ENCODE assay signal across 8 mouse cellular contexts in genomic region chr16:18630291-18630690, GRCm38 (mm10). TPM values are rescaled to one million over a fixed set of nuclear protein-coding genes. Genes with fewer than 3 reads are reported as not detected.
DNase-seq lines count a peak whose midpoint lies in the region; ATAC-seq and TF ChIP-seq lines count a peak whose summit lies in the region.

No protein-coding gene starts in this region.

- 51% methylated on average over 5 of the region's 5 CpGs for WGBS in lung, embryonic 15.5 days
- 56% methylated on average over 5 of the region's 5 CpGs for WGBS in forebrain, embryonic 13.5 days
- WGBS in limb, embryonic 12.5 days = 48% methylated on average over 5 of the region's 5 CpGs
- whole genome bisulfite sequencing in small intestine, adult 2 months = 26% methylated on average over 5 of the region's 5 CpGs

- TF ChIP-seq POLR2A in small intestine, adult 2 months (IDR thresholded peaks at IDR 0.05; ENCODE audit: low read depth, low read length) = no peak

- no peaks in the 10 kb centered on the region for H3K9me3 ChIP-seq in lung, embryonic 15.5 days
- H3K9me3 ChIP-seq in forebrain, embryonic 13.5 days (replicated peaks) = 0 out of 2 replicates have a peak, but pooled peaks cover 4% of the 10 kb centered on the region
- 0 out of 2 replicates have a peak, but pooled peaks cover 3% of the 10 kb centered on the region for H3K9me3 ChIP-seq in limb, embryonic 12.5 days

- no peak for ATAC-seq in lung, embryonic 15.5 days (ENCODE audit: borderline replicate concordance, extremely low read depth, low FRiP score, low TSS enrichment)
- ATAC-seq in forebrain, embryonic 13.5 days = peak; percentile 4
- no peak for ATAC-seq in limb, embryonic 12.5 days (ENCODE audit: insufficient number of reproducible peaks, insufficient read depth, low FRiP score, low TSS enrichment, low read depth)

- H3K4me1 ChIP-seq in lung, embryonic 15.5 days = peaks cover 35% of the 10 kb centered on the region
- peaks cover 43% of the 10 kb centered on the region for H3K4me1 ChIP-seq in forebrain, embryonic 13.5 days
- H3K4me1 ChIP-seq in limb, embryonic 12.5 days (replicated peaks) = peaks cover 34% of the 10 kb centered on the region
- peaks cover 35% of the 10 kb centered on the region for H3K4me1 ChIP-seq in small intestine, adult 2 months (ENCODE audit: control insufficient read depth, insufficient read depth, insufficient read length, low read length)

- H3K36me3 ChIP-seq in lung, embryonic 15.5 days = no peaks in the 10 kb centered on the region
- peaks cover 5% of the 10 kb centered on the region for H3K36me3 ChIP-seq in forebrain, embryonic 13.5 days (ENCODE audit: poor library complexity, severe bottlenecking)
- H3K36me3 ChIP-seq in limb, embryonic 12.5 days = peaks cover 3% of the 10 kb centered on the region; the same call in 1 of the 2 replicates
- peaks cover 21% of the 10 kb centered on the region for H3K36me3 ChIP-seq in small intestine, adult 2 months (ENCODE audit: control insufficient read depth, insufficient read depth, low read length)

- peak overlapping the region; percentile 95 for H3K4me2 ChIP-seq in lung, embryonic 15.5 days
- peak overlapping the region; percentile 88 for H3K4me2 ChIP-seq in forebrain, embryonic 13.5 days
- peak overlapping the region; percentile 73 for H3K4me2 ChIP-seq in limb, embryonic 12.5 days

- no peak for TF ChIP-seq CTCF in small intestine, adult 2 months (IDR thresholded peaks at IDR 0.05; ENCODE audit: extremely low read depth, insufficient read length, insufficient replicate concordance, low read depth, low read length)

- H3K27me3 ChIP-seq in lung, embryonic 15.5 days = peaks cover 29% of the 10 kb centered on the region
- H3K27me3 ChIP-seq in forebrain, embryonic 13.5 days = peaks cover 28% of the 10 kb centered on the region
- H3K27me3 ChIP-seq in limb, embryonic 12.5 days = peaks cover 40% of the 10 kb centered on the region
- H3K27me3 ChIP-seq in small intestine, adult 2 months (ENCODE audit: control insufficient read depth, insufficient read depth, low read length) = no peaks in the 10 kb centered on the region

- H3K27ac ChIP-seq in lung, embryonic 15.5 days = no peak overlapping the region
- 0 out of 2 replicates have a peak overlapping the region, but pooled peaks have one; percentile 76 for H3K27ac ChIP-seq in forebrain, embryonic 13.5 days
- no peak overlapping the region for H3K27ac ChIP-seq in limb, embryonic 12.5 days
- peak overlapping the region; percentile 91 for H3K27ac ChIP-seq in small intestine, adult 2 months (ENCODE audit: insufficient read depth, low read depth, low read length)

- no peak for DNase-seq in lung, postnatal 25 days (ENCODE audit: low spot score)
- DNase-seq in thymus, postnatal 0 days (ENCODE audit: low spot score) = no peak
- DNase-seq in left cerebral cortex, adult 11 months (ENCODE audit: low spot score) = no peak
- no peak for DNase-seq in embryo, embryonic 11 days

- H3K4me3 ChIP-seq in lung, embryonic 15.5 days = peak overlapping the region; percentile 76
- peak overlapping the region; percentile 86 for H3K4me3 ChIP-seq in forebrain, embryonic 13.5 days
- H3K4me3 ChIP-seq in limb, embryonic 12.5 days (replicated peaks) = peak overlapping the region; percentile 90
- peak overlapping the region; percentile 95 for H3K4me3 ChIP-seq in small intestine, adult 2 months (ENCODE audit: low read depth, low read length)

- peak overlapping the region; percentile 69 for H3K9ac ChIP-seq in lung, embryonic 15.5 days
- H3K9ac ChIP-seq in forebrain, embryonic 13.5 days = peak overlapping the region; percentile 93
- H3K9ac ChIP-seq in limb, embryonic 12.5 days (replicated peaks) = peak overlapping the region; percentile 88

RNA-seq across cellular contexts. Expression of gene Sept5, which starts 0.5 kb away (rescaled TPM):
- 20.2 and 20.9 TPM in 2 replicates for polyA plus RNA-seq in lung, embryonic 15.5 days (2015; fragmentation: Nextera tagmentation; extraction: Ambion mirVana)
- 115 and 120 TPM in 2 replicates for polyA plus RNA-seq in forebrain, embryonic 13.5 days (2015; fragmentation: Nextera tagmentation; extraction: Ambion mirVana)
- 31.7 and 34.2 TPM in 2 replicates for polyA plus RNA-seq in limb, embryonic 12.5 days (2016; fragmentation: Nextera tagmentation; extraction: Ambion mirVana)
- polyA plus RNA-seq in small intestine, adult 2 months (2012; rRNA removed) = 64.1 and 381 TPM in 2 replicates
- polyA plus RNA-seq in thymus, postnatal 0 days (2015; fragmentation: Nextera tagmentation; extraction: Ambion mirVana) = 1.7 TPM in 2 replicates

RNA-seq across cellular contexts. Expression of gene Gm49601, which starts 4.1 kb away (rescaled TPM):
- polyA plus RNA-seq in lung, embryonic 15.5 days (2015; fragmentation: Nextera tagmentation; extraction: Ambion mirVana) = 3.2 and 4.0 TPM in 2 replicates
- 10.0 and 18.2 TPM in 2 replicates for polyA plus RNA-seq in forebrain, embryonic 13.5 days (2015; fragmentation: Nextera tagmentation; extraction: Ambion mirVana)
- 5.2 and 6.8 TPM in 2 replicates for polyA plus RNA-seq in limb, embryonic 12.5 days (2016; fragmentation: Nextera tagmentation; extraction: Ambion mirVana)
- 22.7 and 156 TPM in 2 replicates for polyA plus RNA-seq in small intestine, adult 2 months (2012; rRNA removed)
- not detected in 2 replicates for polyA plus RNA-seq in thymus, postnatal 0 days (2015; fragmentation: Nextera tagmentation; extraction: Ambion mirVana)

RNA-seq across cellular contexts. Expression of gene Gp1bb, which starts 8.1 kb away (rescaled TPM):
- 2.8 and 4.3 TPM in 2 replicates for polyA plus RNA-seq in lung, embryonic 15.5 days (2015; fragmentation: Nextera tagmentation; extraction: Ambion mirVana)
- 5.1 and 6.0 TPM in 2 replicates for polyA plus RNA-seq in forebrain, embryonic 13.5 days (2015; fragmentation: Nextera tagmentation; extraction: Ambion mirVana)
- 3.9 and 4.3 TPM in 2 replicates for polyA plus RNA-seq in limb, embryonic 12.5 days (2016; fragmentation: Nextera tagmentation; extraction: Ambion mirVana)
- 35.8 and 580 TPM in 2 replicates for polyA plus RNA-seq in small intestine, adult 2 months (2012; rRNA removed)
- polyA plus RNA-seq in thymus, postnatal 0 days (2015; fragmentation: Nextera tagmentation; extraction: Ambion mirVana) = 0.71 and 0.78 TPM in 2 replicates

RNA-seq across cellular contexts. Expression of gene Tbx1, which starts 39.8 kb away (rescaled TPM):
- 10.9 and 13.1 TPM in 2 replicates for polyA plus RNA-seq in lung, embryonic 15.5 days (2015; fragmentation: Nextera tagmentation; extraction: Ambion mirVana)
- polyA plus RNA-seq in forebrain, embryonic 13.5 days (2015; fragmentation: Nextera tagmentation; extraction: Ambion mirVana) = 0.39 and 0.56 TPM in 2 replicates
- 9.4 and 11.2 TPM in 2 replicates for polyA plus RNA-seq in limb, embryonic 12.5 days (2016; fragmentation: Nextera tagmentation; extraction: Ambion mirVana)
- 2.6 and 8.3 TPM in 2 replicates for polyA plus RNA-seq in small intestine, adult 2 months (2012; rRNA removed)
- 0.24 and 0.25 TPM in 2 replicates for polyA plus RNA-seq in thymus, postnatal 0 days (2015; fragmentation: Nextera tagmentation; extraction: Ambion mirVana)

Comparison
In these comparisons a context has a peak if more than half of its experiments do, and no peak if none do; other contexts are left out.
1. H3K27ac ChIP-seq: peak in forebrain, embryonic 13.5 days (single experiment) and small intestine, adult 2 months (single experiment); none in lung, embryonic 15.5 days (single experiment) and limb, embryonic 12.5 days (single experiment).
2. Peak in every context shown above with its lines, with median percentiles within 50 percentile points of each other: H3K4me2 ChIP-seq, H3K4me3 ChIP-seq and H3K9ac ChIP-seq.